12 mouse cellular contexts compared by ENCODE assay signal in genomic region chr11:109218722-109219430, GRCm38 (mm10).
DNase-seq lines count a peak whose midpoint lies in the region; ATAC-seq and TF ChIP-seq lines count a peak whose summit lies in the region.
"Had no signal": no experiment of that assay in that cellular context is flagged by ENCODE, and none has a peak within 500 bp of the region (broad histone marks: within the 10 kb centered on the region; RNA-seq: fewer than 3 reads in every experiment).

No protein-coding gene starts in this region.

- peak; percentile 50; the same call in 1 of the 2 replicates for ATAC-seq in midbrain, embryonic 13.5 days
- no peak for ATAC-seq in heart, embryonic 12.5 days (ENCODE audit: insufficient number of reproducible peaks, low FRiP score)

- no peaks in the 10 kb centered on the region for H3K9me3 ChIP-seq in midbrain, embryonic 13.5 days
- H3K9me3 ChIP-seq in heart, embryonic 12.5 days (replicated peaks): no peaks in the 10 kb centered on the region
- H3K9me3 ChIP-seq: heart, embryonic 13.5 days; liver, embryonic 13.5 days had no signal

- DNase-seq in testis, postnatal 10 days (ENCODE audit: low spot score): no peak
- no peak for DNase-seq in kidney, adult 2 months
- no peak for DNase-seq in urinary bladder, adult 18-20 months (ENCODE audit: low spot score in 2 of 2)
- DNase-seq: cerebellum, postnatal 14 days; liver, embryonic 13.5 days; spleen, adult 18-20 months; thymus, postnatal 4 days had no signal

- H3K4me1 ChIP-seq in testis, adult 2 months (ENCODE audit: control insufficient read depth, insufficient read depth, low read length): no peaks in the 10 kb centered on the region
- H3K4me1 ChIP-seq in cortical plate, adult 2 months (ENCODE audit: control insufficient read depth, insufficient read depth, low read length): peaks cover 13% of the 10 kb centered on the region
- H3K4me1 ChIP-seq in midbrain, embryonic 13.5 days (replicated peaks): peaks cover 24% of the 10 kb centered on the region
- H3K4me1 ChIP-seq in heart, embryonic 12.5 days (replicated peaks): no peaks in the 10 kb centered on the region
- H3K4me1 ChIP-seq in kidney, adult 2 months (ENCODE audit: control insufficient read depth, insufficient read depth, low read length): no peaks in the 10 kb centered on the region
- H3K4me1 ChIP-seq: heart, embryonic 13.5 days; liver, embryonic 13.5 days had no signal

- TF ChIP-seq CTCF in testis, adult 2 months (IDR thresholded peaks at IDR 0.05; ENCODE audit: control insufficient read depth, insufficient read depth, insufficient replicate concordance, low read depth, low read length): no peak
- no peak for TF ChIP-seq CTCF in cortical plate, adult 2 months (IDR thresholded peaks at IDR 0.05; ENCODE audit: extremely low read depth, insufficient read depth, low read length)
- TF ChIP-seq CTCF in kidney, adult 2 months (conservative IDR thresholded peaks at IDR 0.05; ENCODE audit: insufficient read depth, insufficient read length, low read depth, low read length): no peak

- peak overlapping the region; percentile 72 for H3K4me3 ChIP-seq in testis, adult 2 months (ENCODE audit: control insufficient read depth, low read depth, low read length)
- no peak overlapping the region for H3K4me3 ChIP-seq in cortical plate, adult 2 months (ENCODE audit: insufficient read depth, low read length)
- no peak overlapping the region for H3K4me3 ChIP-seq in midbrain, embryonic 13.5 days (replicated peaks)
- H3K4me3 ChIP-seq in heart, embryonic 12.5 days: no peak overlapping the region
- H3K4me3 ChIP-seq in kidney, adult 2 months (ENCODE audit: insufficient read depth, low read depth, low read length): no peak overlapping the region
- H3K4me3 ChIP-seq: heart, embryonic 13.5 days; liver, embryonic 13.5 days had no signal

- no peaks in the 10 kb centered on the region for H3K27me3 ChIP-seq in testis, adult 2 months (ENCODE audit: control insufficient read depth, insufficient read depth, low read length)
- 0 out of 2 replicates have a peak, but pooled peaks cover 4% of the 10 kb centered on the region for H3K27me3 ChIP-seq in midbrain, embryonic 13.5 days
- peaks cover 16% of the 10 kb centered on the region for H3K27me3 ChIP-seq in heart, embryonic 12.5 days (replicated peaks)
- H3K27me3 ChIP-seq in kidney, adult 2 months (replicated peaks; ENCODE audit: control insufficient read depth, insufficient read depth, low read length): no peaks in the 10 kb centered on the region

- no peak overlapping the region for H3K27ac ChIP-seq in testis, adult 2 months (ENCODE audit: control insufficient read depth, insufficient read depth, low read depth, low read length)
- H3K27ac ChIP-seq in cortical plate, adult 2 months (ENCODE audit: insufficient read depth, low read length): peak overlapping the region; percentile 5; the same call in 1 of the 2 replicates
- H3K27ac ChIP-seq in midbrain, embryonic 13.5 days: peak overlapping the region; percentile 80
- H3K27ac ChIP-seq in heart, embryonic 12.5 days (ENCODE audit: poor library complexity, severe bottlenecking): no peak overlapping the region
- H3K27ac ChIP-seq in kidney, adult 2 months (ENCODE audit: insufficient read depth, low read depth, low read length): no peak overlapping the region
- H3K27ac ChIP-seq: heart, embryonic 13.5 days; liver, embryonic 13.5 days had no signal

- no peaks in the 10 kb centered on the region for H3K36me3 ChIP-seq in testis, adult 2 months (ENCODE audit: control insufficient read depth, insufficient read depth, low read length)
- H3K36me3 ChIP-seq in midbrain, embryonic 13.5 days: no peaks in the 10 kb centered on the region
- no peaks in the 10 kb centered on the region for H3K36me3 ChIP-seq in heart, embryonic 12.5 days
- no peaks in the 10 kb centered on the region for H3K36me3 ChIP-seq in kidney, adult 2 months (ENCODE audit: control insufficient read depth, insufficient read depth, low read length)
- H3K36me3 ChIP-seq: heart, embryonic 13.5 days; liver, embryonic 13.5 days had no signal

- H3K9ac ChIP-seq in midbrain, embryonic 13.5 days (replicated peaks): no peak overlapping the region
- no peak overlapping the region for H3K9ac ChIP-seq in heart, embryonic 12.5 days
- H3K9ac ChIP-seq: heart, embryonic 13.5 days; liver, embryonic 13.5 days had no signal

- H3K4me2 ChIP-seq in midbrain, embryonic 13.5 days (replicated peaks): peak overlapping the region; percentile 14; the same call in 1 of the 2 replicates
- no peak overlapping the region for H3K4me2 ChIP-seq in heart, embryonic 12.5 days
- H3K4me2 ChIP-seq: heart, embryonic 13.5 days; liver, embryonic 13.5 days had no signal

- WGBS in midbrain, embryonic 13.5 days: 77% methylated on average over 15 of the region's 15 CpGs
- WGBS in heart, embryonic 12.5 days: 75% methylated on average over 15 of the region's 15 CpGs
- WGBS in kidney, adult 2 months: 75% methylated on average over 15 of the region's 15 CpGs

- no peak for TF ChIP-seq POLR2A in testis, adult 2 months (IDR thresholded peaks at IDR 0.05; ENCODE audit: control insufficient read depth, low read depth, low read length)
- no peak for TF ChIP-seq POLR2A in cortical plate, adult 2 months (IDR thresholded peaks at IDR 0.05; ENCODE audit: extremely low read depth, insufficient read depth, low read length)
- no peak for TF ChIP-seq POLR2A in kidney, adult 2 months (IDR thresholded peaks at IDR 0.05; ENCODE audit: low read depth, low read length)

Comparison
In these comparisons a context has a peak if more than half of its experiments do, and no peak if none do; other contexts are left out.
1. H3K27ac ChIP-seq: peak in cortical plate, adult 2 months (single experiment) and midbrain, embryonic 13.5 days (single experiment); none in testis, adult 2 months (single experiment), heart, embryonic 12.5 days (single experiment) and kidney, adult 2 months (single experiment).